Mouse (Mus musculus): Measurements from ENCODE around the gene Prss1.
"Not testable (repeated sequence)": the region's sequence is repeated elsewhere in the genome, so short reads cannot be mapped to it uniquely, and the experiment has no call there.

Gene Prss1

GRCm38 (mm10) chr6:41458632-41459031, at the start of gene Prss1:
Gene Prss1, plus strand, starts transcription at chr6:41458932.
- DNase-seq (ENCODE audit: low spot score in 2 of 2): not testable (repeated sequence)

DNA sequence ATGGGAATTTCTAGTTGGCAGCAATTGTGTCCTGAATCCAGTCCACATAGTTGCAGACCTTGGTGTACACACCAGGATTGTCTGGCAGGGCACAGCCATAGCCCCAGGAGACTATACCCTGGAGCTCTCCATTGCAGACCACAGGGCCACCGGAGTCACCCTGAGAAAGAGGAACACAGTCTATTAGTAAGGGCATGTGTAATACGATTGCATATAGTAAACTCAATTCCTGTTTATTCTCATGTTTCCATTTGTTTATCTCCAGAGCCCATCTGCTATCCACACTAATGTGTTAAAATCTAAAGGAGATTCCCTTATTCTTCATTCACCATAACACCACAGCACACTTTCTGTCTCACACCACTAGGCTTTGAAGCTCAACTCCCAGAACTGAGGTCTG, 16.5 kb upstream of the Prss1 start:
- DNase-seq (ENCODE audit: low spot score in 2 of 2): not testable (repeated sequence)

DNA sequence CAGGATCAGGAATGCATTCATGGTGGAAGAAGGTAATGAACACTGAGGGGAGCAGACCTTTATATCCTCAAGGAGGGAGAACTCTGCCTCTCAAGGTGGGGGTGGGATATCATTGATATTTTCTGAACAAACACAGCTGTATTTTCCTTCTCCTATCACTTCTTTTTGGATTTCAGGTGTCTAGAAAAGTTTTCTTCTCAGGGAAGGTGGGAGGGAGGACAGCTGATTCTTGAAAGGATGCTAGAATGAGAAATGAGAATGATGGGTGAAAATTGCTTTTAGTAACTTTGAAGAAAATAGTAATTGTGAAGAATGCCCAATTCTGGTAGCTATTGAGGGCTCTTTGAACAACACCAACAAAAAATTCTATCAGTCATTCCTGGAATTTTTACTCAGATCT, 12.7 kb upstream of the Prss1 start, which contains the start of gene Gm10334:
Gm10334 (minus strand) TSS at position 101 of the 400 bp plus-strand sequence.
- DNase-seq (ENCODE audit: low spot score in 2 of 2): not testable (repeated sequence)

DNA sequence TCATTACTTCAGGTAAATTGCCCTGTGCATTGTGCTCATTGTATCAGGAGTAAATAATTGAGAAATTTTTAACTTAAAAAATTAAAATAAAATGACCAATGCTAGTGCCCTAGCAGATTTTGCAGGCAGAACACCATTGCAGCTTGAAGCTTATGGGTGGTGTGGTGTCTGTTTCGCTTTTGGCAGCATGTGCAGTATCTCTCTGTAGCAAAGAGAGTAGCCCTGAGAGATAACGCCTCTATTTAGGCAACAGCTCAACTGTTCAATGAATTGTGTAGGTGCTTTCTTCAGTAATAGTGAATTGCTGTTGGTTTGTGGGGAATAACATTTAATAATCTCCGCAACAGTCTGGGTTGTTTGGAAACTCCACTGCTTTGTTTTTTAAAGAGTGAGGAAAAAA, 40.6 kb downstream of the Prss1 start:
- DNase-seq (ENCODE audit: low spot score in 2 of 2): no peak

DNA sequence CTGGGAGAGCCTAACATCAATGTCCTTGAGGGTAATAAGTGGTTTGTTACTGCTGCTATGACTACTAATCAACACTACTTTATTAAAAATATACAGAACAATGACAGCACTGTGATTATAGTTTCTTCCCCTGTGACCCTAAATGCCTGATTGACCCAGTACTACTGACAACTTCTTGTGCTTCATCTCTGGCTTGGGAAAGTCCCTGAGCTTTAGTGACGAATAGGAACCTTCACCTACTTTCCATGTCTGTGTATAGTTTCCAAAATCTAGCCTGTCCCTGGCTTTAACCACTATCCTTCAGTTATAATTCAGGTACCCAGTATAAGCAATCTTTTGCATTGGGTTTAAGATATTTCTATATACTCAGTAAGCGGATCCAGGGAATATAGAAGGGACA, 46.2 kb downstream of the Prss1 start:
- no peak for DNase-seq (ENCODE audit: low spot score in 2 of 2)

GRCm38 (mm10) chr6:41505323-41505722, 46.6 kb downstream of the Prss1 start:
- no peak for DNase-seq (ENCODE audit: low spot score in 2 of 2)
